Mouse (Mus musculus): ENCODE measurements at regions not wholly inside any gene's neighbourhood (a gene's known extent, or its start where the extent isn't known, plus 50 kb on each side); places are given as distances from the start of the nearest gene placed in this dataset.

GRCm38 (mm10) chr1:105107836-105108235 lies 248.7 kb downstream of the Rnf152 start:
- Histone ChIP-seq H3K4me3 (ENCODE audit: inconsistent target) (no peak overlapping the region), H3K27ac (no peak overlapping the region), H3K36me3 (ENCODE audit: inconsistent target) (no peaks in the 10 kb centered on the region), H3K79me2 (ENCODE audit: inconsistent target) (no peaks in the 10 kb centered on the region)
- 92% methylated on average over 3 of the region's 4 CpGs for whole genome bisulfite sequencing (ENCODE audit: missing documents)

- WGBS (ENCODE audit: missing documents), result 94% methylated on average over 1 of the region's 1 CpGs
- no peak overlapping the region for H3K4me3 ChIP-seq (ENCODE audit: inconsistent target)
- no peaks in the 10 kb centered on the region for H3K36me3 ChIP-seq (ENCODE audit: inconsistent target)
- no peak overlapping the region for H3K27ac ChIP-seq
- H3K79me2 ChIP-seq (ENCODE audit: inconsistent target), result no peaks in the 10 kb centered on the region
These were observed 249.3 kb downstream of the Rnf152 start for GRCm38 (mm10) chr1:105107257-105107656.

GRCm38 (mm10) chr1:105105211-105105610 lies 251.3 kb downstream of the Rnf152 start:
- H3K79me2 ChIP-seq (ENCODE audit: inconsistent target), result no peaks in the 10 kb centered on the region
- H3K36me3 ChIP-seq (ENCODE audit: inconsistent target), result no peaks in the 10 kb centered on the region
- no peak overlapping the region for H3K27ac ChIP-seq
- no peak overlapping the region for H3K4me3 ChIP-seq (ENCODE audit: inconsistent target)

GRCm38 (mm10) chr1:105095091-105095490 lies 261.4 kb downstream of the Rnf152 start:
- no peak overlapping the region for H3K27ac ChIP-seq
- H3K36me3 ChIP-seq (ENCODE audit: inconsistent target), result no peaks in the 10 kb centered on the region
- no peak overlapping the region for H3K4me3 ChIP-seq (ENCODE audit: inconsistent target)
- no peaks in the 10 kb centered on the region for H3K79me2 ChIP-seq (ENCODE audit: inconsistent target)
- 87% methylated on average over 2 of the region's 2 CpGs for WGBS (ENCODE audit: missing documents)

- 80% methylated on average over 3 of the region's 3 CpGs for WGBS (ENCODE audit: missing documents)
- H3K4me3 ChIP-seq (ENCODE audit: inconsistent target), result no peak overlapping the region
- no peaks in the 10 kb centered on the region for H3K79me2 ChIP-seq (ENCODE audit: inconsistent target)
- no peaks in the 10 kb centered on the region for H3K36me3 ChIP-seq (ENCODE audit: inconsistent target)
- no peak overlapping the region for H3K27ac ChIP-seq
These were observed 262.0 kb downstream of the Rnf152 start for GRCm38 (mm10) chr1:105094500-105094899.

GRCm38 (mm10) chr1:105093875-105094274 lies 262.6 kb downstream of the Rnf152 start:
- no peak overlapping the region for H3K27ac ChIP-seq
- 77% methylated on average over 3 of the region's 3 CpGs for WGBS (ENCODE audit: missing documents)
- H3K36me3 ChIP-seq (ENCODE audit: inconsistent target), result no peaks in the 10 kb centered on the region
- no peaks in the 10 kb centered on the region for H3K79me2 ChIP-seq (ENCODE audit: inconsistent target)
- no peak overlapping the region for H3K4me3 ChIP-seq (ENCODE audit: inconsistent target)

GRCm38 (mm10) chr1:105093012-105093411 lies 263.5 kb downstream of the Rnf152 start:
- H3K4me3 ChIP-seq (ENCODE audit: inconsistent target), result no peak overlapping the region
- H3K79me2 ChIP-seq (ENCODE audit: inconsistent target), result no peaks in the 10 kb centered on the region
- no peak overlapping the region for H3K27ac ChIP-seq
- H3K36me3 ChIP-seq (ENCODE audit: inconsistent target), result no peaks in the 10 kb centered on the region
- 92% methylated on average over 1 of the region's 1 CpGs for WGBS (ENCODE audit: missing documents)

- no peak overlapping the region for H3K4me3 ChIP-seq (ENCODE audit: inconsistent target)
- H3K79me2 ChIP-seq (ENCODE audit: inconsistent target), result no peaks in the 10 kb centered on the region
- H3K27ac ChIP-seq, result no peak overlapping the region
- no peaks in the 10 kb centered on the region for H3K36me3 ChIP-seq (ENCODE audit: inconsistent target)
- WGBS (ENCODE audit: missing documents), result 50% methylated on average over 6 of the region's 6 CpGs
These were observed 264.1 kb downstream of the Rnf152 start for GRCm38 (mm10) chr1:105092309-105092904.

- no peaks in the 10 kb centered on the region for H3K36me3 ChIP-seq (ENCODE audit: inconsistent target)
- no peak overlapping the region for H3K4me3 ChIP-seq (ENCODE audit: inconsistent target)
- no peaks in the 10 kb centered on the region for H3K79me2 ChIP-seq (ENCODE audit: inconsistent target)
- H3K27ac ChIP-seq, result no peak overlapping the region
- 92% methylated on average over 7 of the region's 7 CpGs for WGBS (ENCODE audit: missing documents)
These were observed 267.6 kb downstream of the Rnf152 start for GRCm38 (mm10) chr1:105088765-105089520.

GRCm38 (mm10) chr1:105087623-105088022 lies 268.9 kb downstream of the Rnf152 start:
- no peaks in the 10 kb centered on the region for H3K36me3 ChIP-seq (ENCODE audit: inconsistent target)
- H3K27ac ChIP-seq, result no peak overlapping the region
- WGBS (ENCODE audit: missing documents), result 78% methylated on average over 1 of the region's 1 CpGs
- H3K4me3 ChIP-seq (ENCODE audit: inconsistent target), result no peak overlapping the region
- H3K79me2 ChIP-seq (ENCODE audit: inconsistent target), result no peaks in the 10 kb centered on the region

- Histone ChIP-seq H3K27ac (no peak overlapping the region), H3K79me2 (ENCODE audit: inconsistent target) (no peaks in the 10 kb centered on the region), H3K4me3 (ENCODE audit: inconsistent target) (no peak overlapping the region), H3K36me3 (ENCODE audit: inconsistent target) (no peaks in the 10 kb centered on the region)
- WGBS (ENCODE audit: missing documents), result 98% methylated on average over 3 of the region's 3 CpGs
These were observed 272.0 kb downstream of the Rnf152 start for GRCm38 (mm10) chr1:105084556-105084955.

GRCm38 (mm10) chr1:105083551-105084103 lies 272.9 kb downstream of the Rnf152 start:
- H3K79me2 ChIP-seq (ENCODE audit: inconsistent target), result no peaks in the 10 kb centered on the region
- no peak overlapping the region for H3K27ac ChIP-seq
- H3K4me3 ChIP-seq (ENCODE audit: inconsistent target), result no peak overlapping the region
- 88% methylated on average over 6 of the region's 6 CpGs for WGBS (ENCODE audit: missing documents)
- H3K36me3 ChIP-seq (ENCODE audit: inconsistent target), result no peaks in the 10 kb centered on the region

- WGBS (ENCODE audit: missing documents), result 88% methylated on average over 2 of the region's 2 CpGs
- Histone ChIP-seq H3K36me3 (ENCODE audit: inconsistent target) (no peaks in the 10 kb centered on the region), H3K79me2 (ENCODE audit: inconsistent target) (no peaks in the 10 kb centered on the region), H3K27ac (no peak overlapping the region), H3K4me3 (ENCODE audit: inconsistent target) (no peak overlapping the region)
These were observed 273.5 kb downstream of the Rnf152 start for GRCm38 (mm10) chr1:105082823-105083550.

- H3K4me3 ChIP-seq (ENCODE audit: inconsistent target), result no peak overlapping the region
- WGBS (ENCODE audit: missing documents), result 75% methylated on average over 2 of the region's 2 CpGs
- H3K27ac ChIP-seq, result no peak overlapping the region
- H3K79me2 ChIP-seq (ENCODE audit: inconsistent target), result no peaks in the 10 kb centered on the region
- H3K36me3 ChIP-seq (ENCODE audit: inconsistent target), result no peaks in the 10 kb centered on the region
These were observed 274.6 kb downstream of the Rnf152 start for GRCm38 (mm10) chr1:105081942-105082341.

- Histone ChIP-seq H3K4me3 (ENCODE audit: inconsistent target) (no peak overlapping the region), H3K36me3 (ENCODE audit: inconsistent target) (no peaks in the 10 kb centered on the region), H3K79me2 (ENCODE audit: inconsistent target) (no peaks in the 10 kb centered on the region), H3K27ac (no peak overlapping the region)
- WGBS (ENCODE audit: missing documents), result 85% methylated on average over 5 of the region's 5 CpGs
These were observed 277.1 kb downstream of the Rnf152 start for GRCm38 (mm10) chr1:105079437-105079836.
